Mouse (Mus musculus) bone marrow macrophage, adult 2 months (primary cell): Measurements from ENCODE around the gene Olfr1087.

Experiments
- CTCF ChIP-seq: IDR thresholded peaks from 2 replicates; pipeline ENCODE4 v1.5.1; 2012; ENCODE audit warnings: low read depth, mild to moderate bottlenecking, low read length, moderate library complexity
- POLR2A ChIP-seq: IDR thresholded peaks from 2 replicates; pipeline ENCODE4 v1.6.1; 2012; ENCODE audit warnings: mild to moderate bottlenecking, low read depth, low read length, borderline replicate concordance

- TF ChIP-seq CTCF = no peak
- no peak for TF ChIP-seq POLR2A
Observed at GRCm38 (mm10) chr2:86698295-86698694, at the start of gene Olfr1087.
